Mouse (Mus musculus) myocyte (in vitro differentiated cells): Measurements from ENCODE around the gene Pnkp. TPM values are rescaled to one million over a fixed set of nuclear protein-coding genes. Genes with fewer than 3 reads are reported as not detected.
A peak's percentile ranks its signal among the peaks of the same experiment; 100 is the strongest.
"Not testable (repeated sequence)": the region's sequence is repeated elsewhere in the genome, so short reads cannot be mapped to it uniquely, and the experiment has no call there.

Experiments used
- H3K27me3 ChIP-seq: one replicate; pipeline ENCODE4 v1.6.1; 2011; ENCODE audit not compliant: control insufficient read depth, insufficient read depth, insufficient read length
- H3K36me3 ChIP-seq: one replicate; pipeline ENCODE4 v1.6.1; 2011; ENCODE audit not compliant: control insufficient read depth, insufficient read depth
- H3K4me2 ChIP-seq: one replicate; pipeline ENCODE4 v1.6.1; 2011; ENCODE audit warnings: low read depth, control low read depth
- H3K4me3 ChIP-seq: one replicate; pipeline ENCODE4 v1.5.1; 2011; ENCODE audit warnings: mild to moderate bottlenecking, control low read depth, moderate library complexity
- H3K79me2 ChIP-seq: one replicate; pipeline ENCODE4 v1.6.1; 2011; ENCODE audit not compliant: control insufficient read depth, insufficient read depth
- H3ac ChIP-seq: one replicate; pipeline ENCODE4 v1.6.1; 2011; ENCODE audit not compliant: control insufficient read depth, insufficient read length
- CEBPB ChIP-seq: IDR thresholded peaks from 2 replicates; pipeline ENCODE4 v1.6.1; 2011; ENCODE audit warnings: mild to moderate bottlenecking, moderate library complexity; ENCODE audit not compliant: poor library complexity, insufficient read depth, severe bottlenecking
- E2F4 ChIP-seq: IDR thresholded peaks from one replicate; pipeline ENCODE4 v1.6.1; 2011; ENCODE audit warnings: mild to moderate bottlenecking, control low read depth, moderate library complexity; ENCODE audit not compliant: insufficient read depth
- MAX ChIP-seq: IDR thresholded peaks from one replicate; pipeline ENCODE4 v1.6.1; 2011; ENCODE audit warnings: low read depth, mild to moderate bottlenecking, control low read depth
- MYOD1 ChIP-seq, 3 experiments: IDR thresholded peaks; one replicate each; pipeline ENCODE4 v1.6.1; 2011; ENCODE audit warnings: control low read depth in 2 of 3, low read depth in 2 of 3, mild to moderate bottlenecking in 2 of 3, moderate library complexity in 1 of 3; ENCODE audit not compliant: insufficient read length in 2 of 3, control insufficient read depth in 1 of 3
- MYOG ChIP-seq, 3 experiments: IDR thresholded peaks; one replicate each; pipeline ENCODE4 v1.6.1; 2011; ENCODE audit warnings: control low read depth in 2 of 3, low read depth in 2 of 3, mild to moderate bottlenecking in 2 of 3; ENCODE audit not compliant: insufficient read length in 2 of 3, control insufficient read depth in 1 of 3, insufficient read depth in 1 of 3
- POLR2A ChIP-seq: IDR thresholded peaks from one replicate; pipeline ENCODE4 v1.6.1; 2011; ENCODE audit warnings: low read depth, mild to moderate bottlenecking, control low read depth, moderate library complexity; ENCODE audit not compliant: insufficient read length
- POLR2AphosphoS2 ChIP-seq: IDR thresholded peaks from one replicate; pipeline ENCODE4 v1.6.1; 2011; ENCODE audit warnings: low read depth, control low read depth; ENCODE audit not compliant: insufficient read length
- REST ChIP-seq: IDR thresholded peaks from one replicate; pipeline ENCODE4 v1.6.1; 2011; ENCODE audit warnings: mild to moderate bottlenecking, control low read depth, moderate library complexity; ENCODE audit not compliant: insufficient read depth, insufficient read length
- SRF ChIP-seq: IDR thresholded peaks from one replicate; pipeline ENCODE4 v1.6.1; 2011; ENCODE audit warnings: low read depth; ENCODE audit not compliant: control insufficient read depth, insufficient read length
- TCF12 ChIP-seq: IDR thresholded peaks from one replicate; pipeline ENCODE4 v1.6.1; 2011; ENCODE audit warnings: mild to moderate bottlenecking, control low read depth; ENCODE audit not compliant: poor library complexity, insufficient read depth, severe bottlenecking
- TCF3 ChIP-seq: IDR thresholded peaks from one replicate; pipeline ENCODE4 v1.6.1; 2011; ENCODE audit warnings: low read depth, control low read depth; ENCODE audit not compliant: insufficient read length
- USF1 ChIP-seq: IDR thresholded peaks from one replicate; pipeline ENCODE4 v1.6.1; 2011; ENCODE audit warnings: low read depth, mild to moderate bottlenecking, control low read depth, moderate library complexity
- polyA plus RNA-seq: library from polyadenylated mRNA; unstranded; fragments of >200 nt; fragmentation: generic; extraction: Trizol; gene quantifications from one replicate; pipeline ENCODE4 v1.2.1, GENCODE M21; 2012; ENCODE audit warnings: missing spikeins

Pnkp gene
- polyA plus RNA-seq, 1 experiment: 47.9 TPM

DNA sequence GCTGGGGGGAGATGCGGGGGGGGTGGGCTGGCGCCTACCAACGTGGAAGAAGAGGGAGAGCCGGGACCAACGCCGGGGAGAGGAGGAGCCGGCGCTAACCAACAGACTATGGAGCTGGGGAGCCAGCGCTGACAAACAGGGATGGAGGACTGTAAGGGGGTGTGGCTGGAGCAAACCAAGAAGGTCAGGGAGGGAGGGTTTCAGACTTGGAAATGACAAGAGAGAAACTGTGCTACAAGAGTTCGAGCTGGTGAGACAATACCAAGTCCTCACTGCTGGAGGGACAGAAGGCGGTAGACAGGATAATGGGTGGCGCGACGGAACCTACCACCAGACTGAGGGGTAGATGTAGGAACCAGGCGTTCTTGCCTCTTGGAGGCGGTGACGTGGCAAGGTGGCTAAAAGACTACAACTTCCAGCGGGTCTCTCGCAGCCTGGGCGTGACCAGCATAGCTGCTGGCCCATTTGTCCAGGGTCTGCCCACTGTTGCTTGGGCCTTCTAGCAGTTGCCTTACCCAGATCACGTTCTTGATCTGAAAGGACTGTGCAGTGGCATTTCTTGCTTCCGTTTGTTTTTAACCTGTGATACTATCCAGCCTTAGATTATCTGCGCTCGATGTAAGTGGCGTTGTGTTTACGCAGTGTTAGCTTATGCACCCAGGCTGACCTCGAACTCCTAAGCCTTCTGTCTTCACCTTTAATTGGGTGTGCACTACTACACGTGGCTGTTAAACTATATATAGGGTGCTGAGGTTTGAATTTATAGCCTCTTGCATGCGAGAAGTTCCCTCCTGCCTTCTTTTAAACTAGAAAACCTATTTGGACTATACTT lies 13.0 kb downstream of the Pnkp start, which contains the start of gene Ptov1:
TSS of gene Ptov1 (minus strand) at position 92 of the 832 bp plus-strand sequence.
- H3K4me3 ChIP-seq: peak within 1 kb of the TSS; percentile 19
- TF ChIP-seq TCF12: no peak
- no peak for TF ChIP-seq CEBPB
- TF ChIP-seq E2F4: no peak
- no peak for TF ChIP-seq REST
- no peak for TF ChIP-seq SRF
- peak; percentile 91 for TF ChIP-seq POLR2AphosphoS2
- TF ChIP-seq MAX: no peak
- peak; percentile 60 for TF ChIP-seq POLR2A
- TF ChIP-seq TCF3: no peak
- TF ChIP-seq MYOD1 (IDR thresholded peaks at IDR 0.05; ENCODE audit: control insufficient read depth in 1 of 3, insufficient read length in 2 of 3, low read depth in 2 of 3): peak in 1 of 3 experiments; percentile 7
- TF ChIP-seq USF1: no peak
- TF ChIP-seq MYOG (IDR thresholded peaks at IDR 0.05; ENCODE audit: control insufficient read depth in 1 of 3, insufficient read depth in 1 of 3, insufficient read length in 2 of 3, low read depth in 2 of 3): peak in 1 of 3 experiments; percentile 14

DNA sequence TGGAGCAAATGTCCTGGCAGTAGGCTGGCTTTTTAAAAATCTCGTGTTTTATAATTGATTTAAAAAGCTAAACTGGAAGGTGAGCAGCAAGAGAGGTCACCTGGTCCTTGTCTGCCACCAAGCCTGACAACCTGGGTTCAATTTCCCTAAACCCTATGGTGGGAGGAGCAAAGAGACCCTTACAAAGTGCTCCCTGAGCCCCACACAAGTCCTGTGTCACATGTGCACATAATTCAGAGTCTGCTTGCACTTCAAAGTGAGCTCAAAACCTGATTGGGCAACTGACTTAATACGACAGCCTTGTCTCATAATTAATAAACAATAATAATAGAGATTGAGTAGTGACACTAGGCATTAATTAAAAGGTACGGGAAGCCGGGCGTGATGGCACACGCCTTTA lies 13.7 kb downstream of the Pnkp start:
- no peaks in the 10 kb centered on the region for H3K36me3 ChIP-seq
- peak overlapping the region; percentile 87 for H3K4me2 ChIP-seq
- no peak overlapping the region for H3ac ChIP-seq
- peak overlapping the region; percentile 19 for H3K4me3 ChIP-seq
- H3K79me2 ChIP-seq: peaks cover 30% of the 10 kb centered on the region
- no peaks in the 10 kb centered on the region for H3K27me3 ChIP-seq
- TF ChIP-seq MAX: no peak
- no peak for TF ChIP-seq MYOG (IDR thresholded peaks at IDR 0.05; ENCODE audit: control insufficient read depth in 1 of 3, insufficient read depth in 1 of 3, insufficient read length in 2 of 3, low read depth in 2 of 3)
- no peak for TF ChIP-seq CEBPB
- TF ChIP-seq REST: no peak
- no peak for TF ChIP-seq TCF12
- TF ChIP-seq POLR2A: no peak
- TF ChIP-seq TCF3: no peak
- TF ChIP-seq POLR2AphosphoS2: no peak
- no peak for TF ChIP-seq MYOD1 (IDR thresholded peaks at IDR 0.05; ENCODE audit: control insufficient read depth in 1 of 3, insufficient read length in 2 of 3, low read depth in 2 of 3)
- no peak for TF ChIP-seq SRF
- TF ChIP-seq E2F4: no peak

More for the DNA sequence above, 13.0 kb downstream of the Pnkp start, which contains the start of gene Ptov1:
- Histone ChIP-seq H3K79me2 (peaks cover 37% of the 10 kb centered on the region), H3ac (peak within 1 kb of the TSS; percentile 77), H3K4me2 (peak within 1 kb of the TSS; percentile 92), H3K36me3 (no peaks in the 10 kb centered on the region), H3K27me3 (no peaks in the 10 kb centered on the region)

DNA sequence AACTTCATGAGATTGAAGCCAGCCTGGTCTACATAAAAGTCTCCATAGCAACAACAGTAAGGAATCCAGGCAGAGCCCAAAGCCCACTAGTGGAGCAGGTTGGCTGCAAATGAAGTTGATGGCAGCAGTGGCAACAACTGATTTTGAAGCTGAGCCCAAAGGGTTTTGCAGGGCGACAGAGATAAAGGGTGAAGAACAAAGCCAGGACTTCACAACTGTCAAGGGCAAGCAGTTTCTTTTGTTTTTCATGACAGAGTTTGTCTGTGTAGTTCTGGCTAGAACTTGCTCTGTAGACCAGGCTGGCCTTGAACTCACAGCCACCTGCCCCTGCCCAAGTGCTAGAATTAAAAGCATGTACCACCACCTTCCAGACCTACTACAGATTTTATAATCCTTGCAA lies 14.2 kb downstream of the Pnkp start:
- no peak for TF ChIP-seq POLR2AphosphoS2
- no peak for TF ChIP-seq MYOD1 (IDR thresholded peaks at IDR 0.05; ENCODE audit: control insufficient read depth in 1 of 3, insufficient read length in 2 of 3, low read depth in 2 of 3)
- TF ChIP-seq TCF12: no peak
- no peak overlapping the region for H3K4me2 ChIP-seq

DNA sequence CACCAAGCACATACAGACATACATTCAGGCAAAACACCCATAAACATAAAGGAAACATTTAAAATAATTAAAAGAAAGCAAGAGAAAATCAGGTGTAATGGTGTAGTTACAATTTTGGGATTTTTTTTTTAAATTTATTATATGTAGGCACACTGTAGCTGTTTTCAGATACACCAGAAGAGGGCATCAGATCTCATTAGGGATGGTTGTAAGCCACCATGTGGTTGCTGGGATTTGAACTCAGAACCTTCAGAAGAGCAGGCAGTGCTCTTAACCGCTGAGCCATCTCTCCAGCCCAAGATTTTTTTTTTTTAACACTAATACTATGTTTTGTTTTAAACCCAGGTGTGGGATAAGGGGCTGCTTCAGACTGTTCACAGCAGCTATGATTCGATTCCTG lies 14.8 kb downstream of the Pnkp start:
- H3K4me3 ChIP-seq, H3K4me2 ChIP-seq, H3K27me3 ChIP-seq, H3ac ChIP-seq, H3K36me3 ChIP-seq: not testable (repeated sequence)
- peaks cover 19% of the 10 kb centered on the region for H3K79me2 ChIP-seq

More for the DNA sequence above, 14.2 kb downstream of the Pnkp start:
- no peaks in the 10 kb centered on the region for H3K27me3 ChIP-seq
- no peak overlapping the region for H3K4me3 ChIP-seq
- H3K79me2 ChIP-seq: peaks cover 24% of the 10 kb centered on the region
- H3K36me3 ChIP-seq: no peaks in the 10 kb centered on the region
- H3ac ChIP-seq: no peak overlapping the region

DNA sequence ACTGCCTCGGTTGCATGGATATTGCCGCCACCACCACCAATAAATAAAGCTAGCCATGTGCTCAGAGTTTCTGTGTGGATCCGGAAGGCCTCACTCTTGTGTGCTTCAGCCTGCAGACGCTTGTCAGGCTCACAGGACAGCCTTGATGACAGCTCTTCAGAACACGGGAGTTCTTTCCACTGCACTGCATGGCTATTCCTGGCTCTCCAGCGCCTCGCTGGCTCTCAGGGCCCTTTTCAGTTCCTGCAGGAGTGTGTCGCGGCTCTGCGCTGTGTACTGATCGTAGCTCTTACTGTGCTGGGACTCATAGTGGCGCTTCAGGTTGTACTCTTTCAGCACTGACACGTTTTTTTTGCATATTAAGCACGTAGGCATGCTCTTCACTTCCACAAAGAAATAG lies 20.9 kb downstream of the Pnkp start:
- H3K4me3 ChIP-seq: no peak overlapping the region
- H3K27me3 ChIP-seq: no peaks in the 10 kb centered on the region
- H3ac ChIP-seq: no peak overlapping the region
- H3K4me2 ChIP-seq: no peak overlapping the region
- H3K36me3 ChIP-seq: no peaks in the 10 kb centered on the region
- no peaks in the 10 kb centered on the region for H3K79me2 ChIP-seq
- TF ChIP-seq MYOG (IDR thresholded peaks at IDR 0.05; ENCODE audit: control insufficient read depth in 1 of 3, insufficient read depth in 1 of 3, insufficient read length in 2 of 3, low read depth in 2 of 3) (no peak), POLR2A (no peak), MYOD1 (IDR thresholded peaks at IDR 0.05; ENCODE audit: control insufficient read depth in 1 of 3, insufficient read length in 2 of 3, low read depth in 2 of 3) (no peak), POLR2AphosphoS2 (no peak), REST (no peak), TCF3 (no peak), CEBPB (no peak), E2F4 (no peak), MAX (no peak), TCF12 (no peak), SRF (no peak)
